Mouse (Mus musculus): ENCODE measurements at regions not wholly inside any gene's neighbourhood (a gene's known extent, or its start where the extent isn't known, plus 50 kb on each side); places are given as distances from the start of the nearest gene placed in this dataset.

DNA sequence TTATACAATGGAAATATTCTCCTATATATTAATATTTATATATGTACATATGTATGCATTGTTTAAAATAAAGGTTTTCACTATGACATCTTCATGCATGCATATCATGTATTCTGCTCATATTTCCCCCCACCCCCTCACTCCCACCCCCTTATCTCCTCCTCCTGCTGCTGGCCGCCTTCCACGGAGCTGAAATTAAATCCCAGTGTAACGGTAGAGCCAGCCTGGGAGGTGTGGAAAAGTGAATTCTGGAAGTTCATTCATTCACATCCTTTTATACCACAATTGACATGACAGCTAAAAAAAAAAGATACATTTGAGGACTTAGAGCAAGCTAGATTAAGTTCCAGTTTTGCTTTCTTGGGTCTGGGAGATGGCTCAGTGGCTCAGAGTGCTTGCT lies 85.7 kb upstream of the Rbpj start:
- in situ Hi-C loops (cut with MboI, MseI): no loop called here

DNA sequence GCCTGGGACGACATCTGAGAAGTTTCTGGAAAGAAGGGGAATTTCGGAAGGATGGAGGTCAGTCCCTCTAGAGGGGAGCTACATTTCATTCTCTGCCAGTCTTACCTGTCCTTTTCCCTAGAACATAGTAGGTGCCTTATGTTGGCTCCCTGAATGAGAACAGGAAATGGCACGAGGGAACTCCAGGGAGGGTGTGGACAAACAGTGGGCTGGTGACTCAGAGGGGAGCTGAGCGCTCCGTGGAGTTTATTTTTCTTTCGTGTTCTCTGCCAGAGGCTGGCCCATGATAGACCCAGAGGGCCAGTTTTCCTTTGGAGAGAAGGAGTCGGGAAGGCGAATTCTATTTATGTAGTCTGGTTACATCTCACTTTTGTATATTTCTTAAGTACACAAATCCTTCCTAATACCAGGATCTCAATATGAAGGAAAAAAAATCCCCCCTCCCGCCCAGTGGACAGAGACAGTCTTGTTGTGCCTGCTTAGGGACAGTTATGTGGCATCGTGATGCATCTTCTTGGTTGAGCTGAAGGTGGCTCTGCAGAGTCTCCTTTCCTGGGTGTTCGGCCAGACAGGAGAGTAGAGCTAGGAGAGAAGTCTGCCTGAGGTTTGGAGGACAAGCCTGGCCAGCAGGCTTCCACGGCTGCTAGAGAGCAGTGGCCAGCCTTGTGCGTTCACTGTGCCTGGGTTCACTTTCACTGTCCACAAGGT lies 84.3 kb upstream of the Rbpj start:
- in situ Hi-C loops (cut with MboI, MseI): no loop called here

DNA sequence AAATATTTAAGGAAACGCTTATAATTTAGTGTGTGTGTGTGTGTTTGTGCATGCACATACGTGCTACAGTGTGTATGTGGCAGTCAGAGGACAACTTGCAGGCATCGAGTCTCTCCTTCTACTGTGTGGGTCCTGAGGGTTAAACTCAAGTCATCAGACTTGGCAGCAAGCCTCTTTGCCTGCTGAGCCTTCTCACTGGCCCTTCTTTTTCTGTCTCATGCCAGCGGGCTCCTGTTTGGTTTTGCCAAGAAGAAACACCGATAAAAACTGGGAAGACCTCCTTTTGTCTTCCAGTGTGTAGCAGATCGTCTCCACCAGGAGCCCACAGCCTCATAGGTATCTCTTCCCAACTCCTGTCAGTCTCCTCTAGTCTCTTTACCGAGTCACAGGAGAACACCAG lies 81.9 kb upstream of the Rbpj start:
- in situ Hi-C loops (cut with MboI, MseI): no loop called here

DNA sequence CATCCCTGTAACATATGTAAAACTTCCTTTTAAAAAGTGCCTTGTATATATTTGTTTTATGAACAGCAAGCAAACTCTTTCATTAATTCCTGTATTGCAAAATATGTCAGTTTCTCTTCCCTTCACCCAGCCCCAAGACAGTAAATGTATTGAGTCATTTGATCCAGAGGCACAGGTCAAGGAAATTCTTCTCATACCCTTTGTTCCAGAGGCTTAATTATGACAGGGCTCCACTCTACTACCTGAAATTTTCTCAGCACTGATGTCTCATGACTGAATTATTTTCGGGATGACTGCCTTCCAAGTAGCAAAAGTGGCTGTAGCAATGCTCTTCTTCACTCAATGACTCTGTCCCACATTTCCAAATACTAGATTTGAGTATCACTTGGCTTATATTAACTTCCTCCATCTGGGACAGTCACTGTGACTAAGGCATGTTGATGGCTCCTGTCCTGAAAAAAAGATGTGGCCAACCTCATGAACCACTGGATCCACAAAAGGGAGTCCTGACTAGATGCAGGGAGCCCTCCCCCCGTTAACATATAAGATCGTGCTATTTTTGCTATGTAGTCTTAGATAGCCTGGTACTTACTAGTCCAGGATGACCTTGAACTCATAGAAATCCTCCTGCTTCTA lies 80.3 kb upstream of the Rbpj start:
- in situ Hi-C loops (cut with MboI, MseI): no loop called here

DNA sequence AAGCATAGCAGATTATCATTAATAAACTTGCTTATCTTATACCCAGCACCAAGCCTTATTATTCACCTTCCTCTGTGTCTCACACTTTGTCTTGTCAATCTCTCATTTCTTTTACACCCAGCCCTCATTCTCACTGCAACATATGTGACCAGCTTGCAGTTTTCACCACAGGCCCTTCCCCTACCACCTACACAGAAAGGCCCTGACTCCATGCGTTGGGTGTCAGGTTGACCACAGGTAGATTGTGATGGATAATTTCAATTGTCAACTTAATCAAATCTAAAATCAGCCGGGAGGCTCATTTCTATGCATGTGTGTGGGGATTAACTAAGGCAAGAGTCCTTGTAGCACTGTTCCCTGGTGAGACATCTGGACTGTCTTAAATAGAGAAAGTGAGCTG lies 72.4 kb upstream of the Rbpj start:
- in situ Hi-C loops (cut with MboI, MseI): loop anchor here in 1 of 2 experiments (5.0 kb wide), 1 partner anchor 36 kb away; no protein-coding TSS in a partner anchor

DNA sequence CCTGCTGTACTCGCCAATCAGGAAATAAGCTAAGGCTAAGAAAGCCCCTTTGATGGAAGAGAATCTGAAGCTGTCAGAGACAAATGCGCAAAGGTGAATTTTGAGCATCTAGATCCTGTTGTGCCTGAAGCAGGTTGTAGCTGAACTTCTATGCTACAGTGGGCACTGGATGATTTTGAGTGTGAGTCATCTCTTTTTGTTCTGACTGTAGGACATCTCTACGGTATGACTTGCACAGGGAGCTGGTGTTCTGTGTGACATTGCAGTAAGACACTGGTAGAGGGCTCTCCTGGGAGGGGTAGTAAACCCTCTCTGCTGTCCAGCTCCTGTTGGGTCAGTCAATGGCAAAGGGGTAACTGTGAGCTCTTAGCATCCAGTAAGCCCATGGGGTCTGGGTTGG lies 71.4 kb upstream of the Rbpj start:
- in situ Hi-C loops (cut with MboI, MseI): loop anchor here in 1 of 2 experiments (5.0 kb wide), 1 partner anchor 37 kb away; no protein-coding TSS in a partner anchor

DNA sequence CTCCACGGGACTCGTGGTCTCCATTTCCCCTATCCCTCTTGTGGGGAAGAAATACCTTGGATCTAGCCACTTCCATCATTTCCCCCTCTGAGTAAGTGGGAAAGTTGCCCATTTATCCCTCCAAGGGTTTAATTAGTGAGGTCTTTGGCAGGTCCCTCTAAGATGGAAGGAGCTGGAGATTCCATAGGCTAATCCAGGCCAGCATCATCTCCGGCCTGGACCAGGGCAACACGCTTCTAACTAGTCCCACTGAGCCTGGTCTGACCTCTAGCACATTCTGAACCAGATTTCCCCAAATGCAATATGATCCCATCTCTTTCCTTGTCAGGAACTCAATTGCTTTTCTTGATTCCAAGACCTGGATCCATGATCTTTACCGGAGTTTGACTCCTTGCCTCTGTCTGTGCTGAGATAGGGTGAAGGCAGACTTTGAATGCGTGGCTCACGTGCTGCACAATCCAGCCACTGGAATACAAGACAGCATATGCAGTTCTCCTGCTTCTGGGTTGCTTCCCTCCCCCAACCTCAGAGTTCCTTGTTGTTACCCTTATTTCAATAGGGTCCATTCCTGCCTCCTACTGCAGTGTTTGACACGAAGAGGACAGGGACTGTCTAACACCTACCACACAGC lies 67.4 kb upstream of the Rbpj start:
- in situ Hi-C loops (cut with MboI, MseI): loop anchor here (5.0 kb wide), 2 partner anchors 94 to 194 kb away; no protein-coding TSS in a partner anchor

DNA sequence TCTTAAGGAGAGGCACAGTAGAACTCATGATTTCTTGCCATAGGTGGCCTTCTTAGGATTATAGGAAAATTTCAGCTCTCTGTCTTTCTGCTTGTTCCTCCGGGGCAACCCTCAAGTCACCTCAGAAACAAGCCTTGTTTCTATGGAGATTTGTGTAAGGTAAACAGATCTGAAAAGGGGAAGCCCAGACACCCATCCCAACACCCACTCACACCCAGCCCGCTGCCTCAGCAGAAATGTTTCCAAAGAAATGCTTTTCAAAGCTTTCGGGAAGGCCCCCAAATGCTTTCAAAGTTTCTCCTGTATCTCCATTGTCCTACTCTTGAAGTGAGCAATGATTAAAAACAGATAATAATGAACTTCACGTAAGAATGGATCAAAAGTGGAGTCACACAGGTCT lies 64.9 kb upstream of the Rbpj start:
- in situ Hi-C loops (cut with MboI, MseI): loop anchor here in 1 of 2 experiments (5.0 kb wide), 1 partner anchor 91 kb away; no protein-coding TSS in a partner anchor

DNA sequence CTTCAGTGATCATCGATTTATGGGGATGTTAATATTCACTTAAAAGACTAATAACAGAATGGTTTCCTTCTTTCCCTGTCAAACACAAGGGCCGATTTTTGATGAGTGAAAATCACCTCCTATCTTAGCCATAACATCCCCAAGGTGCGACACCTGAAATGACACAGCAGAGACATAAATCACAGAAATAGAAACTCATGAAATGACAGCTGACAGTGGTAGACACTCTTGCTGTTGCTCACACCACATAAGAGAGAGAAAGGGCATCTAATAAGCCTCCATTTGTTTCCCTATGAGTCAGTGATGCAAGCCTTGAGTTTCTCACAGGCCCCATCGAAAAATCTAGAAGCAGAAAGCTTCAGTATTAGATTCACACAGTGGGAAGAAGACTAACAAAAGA lies 63.9 kb upstream of the Rbpj start:
- in situ Hi-C loops (cut with MboI, MseI): loop anchor here in 1 of 2 experiments (5.0 kb wide), 1 partner anchor 90 kb away; no protein-coding TSS in a partner anchor

DNA sequence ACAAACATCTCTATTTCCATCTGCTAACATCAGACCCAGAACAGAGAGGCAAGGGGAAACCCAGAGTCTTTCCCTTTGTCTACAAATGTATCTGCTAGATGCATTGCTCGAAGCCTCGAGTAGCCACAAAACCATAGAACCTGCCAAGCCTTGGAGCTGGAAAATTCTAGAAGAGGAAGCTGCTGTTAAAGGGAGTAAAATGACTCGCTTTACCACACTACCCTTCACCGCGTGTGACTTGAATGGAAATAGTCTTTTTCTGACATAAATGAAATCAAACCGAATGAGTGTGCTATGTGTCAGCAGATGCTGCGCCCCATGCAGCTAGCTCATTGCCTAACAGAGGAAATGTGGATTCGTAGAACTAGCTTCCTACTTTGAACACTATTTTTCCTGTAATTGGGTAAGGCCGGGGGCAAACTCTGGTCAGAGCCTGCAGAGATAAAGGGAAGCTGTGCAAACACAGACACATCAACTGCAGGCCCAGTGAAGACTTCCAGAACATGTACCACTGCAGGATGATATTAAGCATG lies 63.3 kb upstream of the Rbpj start:
- in situ Hi-C loops (cut with MboI, MseI): loop anchor here in 1 of 2 experiments (5.0 kb wide), 1 partner anchor 90 kb away; no protein-coding TSS in a partner anchor

DNA sequence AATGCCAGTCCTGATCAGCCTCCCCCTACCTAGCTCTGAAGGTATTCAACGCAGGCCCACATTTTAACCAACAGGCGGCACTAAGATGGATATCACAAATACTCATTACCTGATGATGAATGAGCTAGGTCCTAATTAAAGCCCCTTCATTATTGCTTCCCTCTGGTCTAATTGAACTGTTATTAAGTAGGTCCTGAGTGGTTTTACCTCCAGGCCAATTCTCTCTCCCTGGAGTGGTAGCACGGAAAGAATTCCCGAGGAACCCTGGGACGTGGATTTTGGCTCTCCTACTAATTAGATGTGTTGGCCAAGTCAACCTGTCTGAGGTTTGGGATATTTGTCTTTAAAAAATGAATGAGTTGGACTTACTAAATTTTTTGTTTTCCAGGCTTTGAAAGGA lies 60.0 kb upstream of the Rbpj start:
- in situ Hi-C loops (cut with MboI, MseI): no loop called here

DNA sequence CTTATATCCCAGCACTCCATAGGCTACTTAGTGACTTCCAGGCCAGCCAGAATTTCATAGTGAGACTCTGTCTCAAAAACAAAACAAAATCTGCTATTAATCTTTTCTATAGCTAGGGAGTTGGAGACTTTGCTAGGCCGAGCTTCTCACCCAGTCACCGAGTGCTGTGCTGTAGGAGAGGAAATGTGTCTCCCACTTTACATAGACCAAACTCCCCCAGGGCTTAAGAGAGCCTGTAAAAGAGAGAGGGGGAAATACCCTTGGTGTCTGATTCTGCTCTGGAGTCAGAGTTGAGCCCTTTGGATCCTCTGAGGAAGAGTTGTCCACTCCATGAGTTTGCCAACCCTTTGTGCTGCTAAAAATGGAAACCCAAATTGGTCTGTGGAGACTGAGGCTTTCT lies 58.3 kb upstream of the Rbpj start:
- in situ Hi-C loops (cut with MboI, MseI): no loop called here

DNA sequence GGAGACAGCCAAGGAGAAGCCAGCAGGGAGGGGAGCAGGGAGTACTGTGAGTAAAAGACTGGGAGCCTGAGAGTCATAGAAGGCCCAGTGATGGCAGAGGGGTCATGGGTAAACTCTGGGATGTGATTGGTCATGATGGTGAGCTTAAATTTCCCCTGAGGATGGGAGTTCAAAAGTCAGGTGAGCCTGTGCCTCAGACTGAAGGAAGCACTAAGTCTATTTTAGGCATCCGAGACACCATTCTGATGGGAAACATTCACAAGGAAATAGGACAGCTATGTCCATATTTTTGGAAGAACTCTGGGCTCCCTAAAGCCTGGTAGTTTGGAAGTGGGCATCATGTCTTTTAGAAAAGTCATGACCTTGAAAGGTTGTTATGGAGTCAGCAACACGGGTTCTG lies 57.7 kb upstream of the Rbpj start:
- in situ Hi-C loops (cut with MboI, MseI): no loop called here

DNA sequence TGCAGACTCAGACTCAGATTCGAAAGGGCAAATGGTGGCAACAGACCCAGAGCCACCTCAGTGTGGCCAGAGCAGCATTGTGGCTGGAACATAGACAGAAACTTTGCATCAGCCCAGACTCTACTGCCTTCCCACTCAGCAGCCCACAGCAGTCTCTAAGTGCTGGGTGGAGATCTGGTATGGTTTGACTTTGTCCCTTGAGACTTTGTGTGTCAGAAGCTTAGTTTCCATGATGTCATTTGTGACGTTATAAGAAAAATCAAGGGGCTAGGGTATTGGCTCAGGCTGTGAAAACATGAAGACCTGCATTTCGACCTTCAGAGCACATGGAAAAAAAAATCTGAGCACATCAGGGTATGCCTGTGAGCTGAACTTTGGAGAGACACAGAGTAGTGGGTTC lies 56.2 kb upstream of the Rbpj start:
- in situ Hi-C loops (cut with MboI, MseI): no loop called here

DNA sequence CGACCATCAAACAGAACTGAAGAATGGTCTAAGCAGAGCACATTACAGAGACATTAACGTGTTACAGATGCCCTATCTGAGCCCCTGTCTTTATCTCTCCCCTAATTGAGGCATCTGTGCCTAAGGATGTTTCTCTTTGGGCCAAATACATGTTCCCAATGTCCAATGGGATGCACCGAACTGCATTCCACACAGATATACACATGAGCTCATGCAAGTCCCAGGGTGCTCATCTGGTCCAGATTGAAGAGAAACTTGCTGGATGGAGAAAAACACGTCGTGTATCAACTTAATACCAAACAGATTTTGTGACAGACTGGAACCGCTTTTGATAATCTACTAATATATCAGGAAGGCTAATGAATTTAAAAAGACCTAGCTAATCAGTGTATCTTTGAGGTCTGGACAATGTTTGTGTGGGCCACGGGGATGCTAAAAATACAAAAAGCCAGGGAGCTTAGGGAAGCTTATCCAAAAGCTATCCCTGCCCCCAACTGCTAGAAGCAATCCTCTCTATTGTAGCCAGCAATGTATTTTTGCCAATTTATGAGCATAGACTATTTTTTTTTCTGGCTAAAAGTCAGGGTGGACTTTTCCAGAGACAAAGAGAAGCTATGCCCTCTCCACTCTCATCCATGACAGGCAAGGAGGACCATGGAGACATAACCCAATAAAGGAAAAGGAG lies 53.4 kb upstream of the Rbpj start:
- in situ Hi-C loops (cut with MboI, MseI): no loop called here

DNA sequence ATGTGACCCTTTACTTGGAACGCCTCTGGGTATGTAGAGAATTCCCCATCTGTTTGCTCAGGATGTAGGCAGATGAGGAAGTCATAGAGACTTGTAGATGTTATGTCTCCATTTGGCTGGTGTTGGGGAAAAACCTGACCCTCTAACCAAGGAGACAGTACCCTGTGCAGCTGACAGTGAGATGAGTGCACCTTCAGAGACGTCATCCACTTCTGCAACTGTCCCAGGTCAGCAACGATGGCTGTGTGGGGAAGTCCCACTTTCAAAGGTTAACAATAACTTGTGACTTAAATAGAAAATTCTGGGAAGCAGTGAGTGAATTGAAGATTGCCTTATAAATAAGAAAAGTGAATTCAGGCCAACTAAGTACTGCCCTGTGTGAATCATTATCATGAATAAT lies 52.3 kb upstream of the Rbpj start:
- in situ Hi-C loops (cut with MboI, MseI): no loop called here

DNA sequence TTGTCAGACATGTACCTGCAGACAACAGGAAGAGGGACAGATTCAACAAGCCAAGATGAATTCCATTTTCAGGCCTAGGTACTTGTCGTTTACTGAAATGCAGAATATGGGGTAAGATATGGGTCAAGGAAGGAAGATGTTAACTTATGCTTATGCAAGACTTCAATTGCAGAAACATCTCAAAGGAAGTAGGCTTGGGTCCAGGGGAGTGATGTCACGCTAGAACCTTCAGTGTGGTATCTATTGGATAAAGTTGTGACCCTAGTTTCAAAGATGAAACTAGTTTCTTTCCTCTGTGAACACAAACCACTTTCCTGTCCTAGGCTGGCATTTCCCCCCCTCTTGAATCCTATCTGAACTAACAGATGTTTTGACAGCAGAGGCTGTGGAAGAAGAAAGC lies 50.5 kb upstream of the Rbpj start:
- in situ Hi-C loops (cut with MboI, MseI): no loop called here

Data from T-helper 17 cell (primary cell).